Mouse (Mus musculus) bone marrow macrophage, adult 2 months (primary cell): ENCODE results near the gene Tbc1d7. TPM values are rescaled to one million over a fixed set of nuclear protein-coding genes. Genes with fewer than 3 reads are reported as not detected.

Experiments
- H3K27ac ChIP-seq: 2 replicates; pipeline ENCODE4 v1.5.1; 2012; ENCODE audit warnings: low read depth, low read length; ENCODE audit not compliant: insufficient read depth
- H3K4me1 ChIP-seq: 2 replicates; pipeline ENCODE4 v1.6.1; 2012; ENCODE audit warnings: low read length; ENCODE audit not compliant: control insufficient read depth, insufficient read depth
- H3K4me3 ChIP-seq: 2 replicates; pipeline ENCODE4 v1.5.1; 2012; ENCODE audit warnings: mild to moderate bottlenecking, low read length, moderate library complexity; ENCODE audit not compliant: insufficient read depth
- CTCF ChIP-seq: IDR thresholded peaks from 2 replicates; pipeline ENCODE4 v1.5.1; 2012; ENCODE audit warnings: low read depth, mild to moderate bottlenecking, low read length, moderate library complexity
- POLR2A ChIP-seq: IDR thresholded peaks from 2 replicates; pipeline ENCODE4 v1.6.1; 2012; ENCODE audit warnings: mild to moderate bottlenecking, low read depth, low read length, borderline replicate concordance
- polyA plus RNA-seq: library from polyadenylated mRNA; stranded (reverse); fragments of >200 nt; gene quantifications from 2 replicates; pipeline ENCODE4 v1.2.4, GENCODE M21; 2012; ENCODE audit not compliant: missing spikeins, insufficient read depth, insufficient read length

Tbc1d7 gene
- polyA plus RNA-seq, 1 experiment: 17.8 TPM

GRCm38 (mm10) chr13:43210956-43211355, 39.7 kb upstream of the Tbc1d7 start:
- no peaks in the 10 kb centered on the region for H3K4me1 ChIP-seq
- no peak overlapping the region for H3K4me3 ChIP-seq
- H3K27ac ChIP-seq: no peak overlapping the region
- TF ChIP-seq CTCF (no peak), POLR2A (no peak)

- TF ChIP-seq POLR2A: no peak
- no peak for TF ChIP-seq CTCF
- Histone ChIP-seq H3K27ac (no peak overlapping the region), H3K4me1 (no peaks in the 10 kb centered on the region), H3K4me3 (no peak overlapping the region)
Measured at GRCm38 (mm10) chr13:43209560-43209959, 38.3 kb upstream of the Tbc1d7 start.

- Histone ChIP-seq H3K4me3 (no peak overlapping the region), H3K27ac (no peak overlapping the region), H3K4me1 (no peaks in the 10 kb centered on the region)
- TF ChIP-seq CTCF (no peak), POLR2A (no peak)
Measured at GRCm38 (mm10) chr13:43208914-43209439, 37.7 kb upstream of the Tbc1d7 start.

GRCm38 (mm10) chr13:43206118-43206683, 34.9 kb upstream of the Tbc1d7 start:
- Histone ChIP-seq H3K4me1 (no peaks in the 10 kb centered on the region), H3K27ac (no peak overlapping the region), H3K4me3 (no peak overlapping the region)
- no peak for TF ChIP-seq CTCF
- no peak for TF ChIP-seq POLR2A

- no peak for TF ChIP-seq POLR2A
- no peak for TF ChIP-seq CTCF
- H3K4me1 ChIP-seq: no peaks in the 10 kb centered on the region
- no peak overlapping the region for H3K27ac ChIP-seq
- no peak overlapping the region for H3K4me3 ChIP-seq
Measured at GRCm38 (mm10) chr13:43203641-43204040, 32.3 kb upstream of the Tbc1d7 start.

- H3K27ac ChIP-seq: no peak overlapping the region
- no peaks in the 10 kb centered on the region for H3K4me1 ChIP-seq
- H3K4me3 ChIP-seq: no peak overlapping the region
- TF ChIP-seq CTCF (no peak), POLR2A (no peak)
Measured at GRCm38 (mm10) chr13:43203234-43203633, 31.9 kb upstream of the Tbc1d7 start.

GRCm38 (mm10) chr13:43202351-43202750, 31.1 kb upstream of the Tbc1d7 start:
- H3K4me3 ChIP-seq: no peak overlapping the region
- H3K4me1 ChIP-seq: no peaks in the 10 kb centered on the region
- no peak overlapping the region for H3K27ac ChIP-seq
- TF ChIP-seq POLR2A: no peak
- no peak for TF ChIP-seq CTCF

GRCm38 (mm10) chr13:43201033-43201432, 29.7 kb upstream of the Tbc1d7 start:
- Histone ChIP-seq H3K27ac (no peak overlapping the region), H3K4me1 (no peaks in the 10 kb centered on the region), H3K4me3 (no peak overlapping the region)
- no peak for TF ChIP-seq POLR2A
- TF ChIP-seq CTCF: peak; percentile 81

GRCm38 (mm10) chr13:43200473-43200872, 29.2 kb upstream of the Tbc1d7 start:
- Histone ChIP-seq H3K27ac (no peak overlapping the region), H3K4me3 (no peak overlapping the region), H3K4me1 (no peaks in the 10 kb centered on the region)
- no peak for TF ChIP-seq CTCF
- no peak for TF ChIP-seq POLR2A

GRCm38 (mm10) chr13:43199749-43200148, 28.4 kb upstream of the Tbc1d7 start:
- Histone ChIP-seq H3K27ac (no peak overlapping the region), H3K4me3 (no peak overlapping the region), H3K4me1 (no peaks in the 10 kb centered on the region)
- TF ChIP-seq POLR2A (no peak), CTCF (peak; percentile 38; the same call in 1 of the 2 replicates)
